Mouse (Mus musculus) neural tube, embryonic 14.5 days (tissue): ENCODE results near the gene Osbpl10. TPM values are rescaled to one million over a fixed set of nuclear protein-coding genes. Genes with fewer than 3 reads are reported as not detected.
"Not testable (repeated sequence)": the region's sequence is repeated elsewhere in the genome, so short reads cannot be mapped to it uniquely, and the experiment has no call there.

Experiments
- ATAC-seq: fragments of 200-750 bp; cut with Nextera tagmentation; 2 replicates; pipeline ENCODE4 v1.8.0; 2017; ENCODE audit warnings: low read depth, mild to moderate bottlenecking, moderate TSS enrichment, moderate library complexity
- H3K27ac ChIP-seq: fragments of 300-500 bp; sonication (generic); 2 replicates; pipeline ENCODE4 v1.5.1; 2014; ENCODE audit warnings: low read depth, mild to moderate bottlenecking, control low read depth, low read length, moderate library complexity, mixed read lengths
- H3K27me3 ChIP-seq: fragments of 300-500 bp; sonication (generic); 2 replicates; pipeline ENCODE4 v1.6.1; 2014; ENCODE audit warnings: low read length; ENCODE audit not compliant: control insufficient read depth, insufficient read depth
- H3K36me3 ChIP-seq: fragments of 300-500 bp; sonication (generic); 2 replicates; pipeline ENCODE4 v1.6.1; 2014; ENCODE audit warnings: low read length, mixed read lengths; ENCODE audit not compliant: control insufficient read depth, insufficient read depth
- H3K4me1 ChIP-seq: fragments of 300-500 bp; sonication (generic); 2 replicates; pipeline ENCODE4 v1.6.1; 2014; ENCODE audit warnings: low read length; ENCODE audit not compliant: control insufficient read depth, insufficient read depth
- H3K4me2 ChIP-seq: fragments of 300-500 bp; sonication (generic); 2 replicates; pipeline ENCODE4 v1.6.1; 2014; ENCODE audit warnings: mild to moderate bottlenecking, low read depth, low read length, control low read depth
- H3K4me3 ChIP-seq: fragments of 300-500 bp; sonication (generic); 2 replicates; pipeline ENCODE4 v1.5.1; 2014; ENCODE audit warnings: low read depth, low read length, control low read depth, mixed read lengths
- H3K9ac ChIP-seq: fragments of 300-500 bp; sonication (generic); replicated peaks from 2 replicates; pipeline ENCODE4 v1.6.1; 2014; ENCODE audit warnings: low read depth, mild to moderate bottlenecking, control low read depth, low read length, mixed read lengths
- H3K9me3 ChIP-seq: fragments of 300-500 bp; sonication (generic); 2 replicates; pipeline ENCODE4 v1.6.1; 2016; ENCODE audit warnings: low read length; ENCODE audit not compliant: control insufficient read depth
- WGBS: fragments of 180-500 bp; shearing (Covaris S2); extraction: QIAGEN DNeasy Blood & Tissue Kit; methylation state at CpG from one replicate; pipeline ENCODE4 v1.1.7; 2014; 5-methylcytosine and 5-hydroxymethylcytosine counted together
- polyA plus RNA-seq: library from polyadenylated mRNA; unstranded; fragments of >200 nt; fragmentation: Nextera tagmentation; extraction: Ambion mirVana; gene quantifications from 2 replicates; pipeline ENCODE4 v1.2.1, GENCODE M21; 2014

Osbpl10 gene
- polyA plus RNA-seq, 1 experiment from 2014 or later = 3.3 TPM

- not testable (repeated sequence) for H3K9ac ChIP-seq, H3K27ac ChIP-seq, H3K4me2 ChIP-seq, H3K4me3 ChIP-seq, H3K4me1 ChIP-seq, H3K36me3 ChIP-seq, ATAC-seq, H3K27me3 ChIP-seq, H3K9me3 ChIP-seq
- WGBS = 82% methylated on average over 7 of the region's 7 CpGs
Observed at GRCm38 (mm10) chr9:114966286-114966685, 12.1 kb upstream of the Osbpl10 start.

GRCm38 (mm10) chr9:114977461-114978280 lies 698 bp upstream of the Osbpl10 start:
- ATAC-seq = peak; percentile 56
- H3K4me3 ChIP-seq = peak overlapping the region; percentile 73
- H3K9me3 ChIP-seq = no peaks in the 10 kb centered on the region
- H3K27ac ChIP-seq = peak overlapping the region; percentile 78
- H3K4me2 ChIP-seq = peak overlapping the region; percentile 83
- no peaks in the 10 kb centered on the region for H3K27me3 ChIP-seq
- peaks cover 6% of the 10 kb centered on the region; the same call in 1 of the 2 replicates for H3K4me1 ChIP-seq
- H3K36me3 ChIP-seq = no peaks in the 10 kb centered on the region
- peak overlapping the region; percentile 83 for H3K9ac ChIP-seq
- WGBS = 8% methylated on average over 31 of the region's 31 CpGs

GRCm38 (mm10) chr9:114979969-114980368 lies 1.6 kb downstream of the Osbpl10 start:
- Histone ChIP-seq H3K27ac (no peak overlapping the region), H3K4me1 (peaks cover 6% of the 10 kb centered on the region; the same call in 1 of the 2 replicates), H3K4me2 (peak overlapping the region; percentile 83; the same call in 1 of the 2 replicates), H3K4me3 (no peak overlapping the region), H3K27me3 (no peaks in the 10 kb centered on the region), H3K36me3 (no peaks in the 10 kb centered on the region), H3K9me3 (no peaks in the 10 kb centered on the region), H3K9ac (no peak overlapping the region)
- WGBS = 74% methylated on average over 6 of the region's 6 CpGs
- ATAC-seq = no peak

- H3K9me3 ChIP-seq = no peaks in the 10 kb centered on the region
- peaks cover 6% of the 10 kb centered on the region; the same call in 1 of the 2 replicates for H3K4me1 ChIP-seq
- 94% methylated on average over 16 of the region's 16 CpGs for WGBS
- H3K27ac ChIP-seq = no peak within 1 kb of the TSS
- no peak within 1 kb of the TSS for H3K4me2 ChIP-seq
- no peak within 1 kb of the TSS for H3K4me3 ChIP-seq
- H3K36me3 ChIP-seq = no peaks in the 10 kb centered on the region
- H3K27me3 ChIP-seq = no peaks in the 10 kb centered on the region
- no peak within 1 kb of the TSS for H3K9ac ChIP-seq
- no peak for ATAC-seq
Observed at GRCm38 (mm10) chr9:114982689-114983360, 4.5 kb downstream of the Osbpl10 start, which contains the start of gene Rps27rt. Gene Rps27rt (minus strand): TSS chr9:114982739.

GRCm38 (mm10) chr9:114985741-114986140 lies 7.4 kb downstream of the Osbpl10 start:
- no peak overlapping the region for H3K9ac ChIP-seq
- WGBS = 95% methylated on average over 5 of the region's 5 CpGs
- no peaks in the 10 kb centered on the region for H3K27me3 ChIP-seq
- H3K27ac ChIP-seq = no peak overlapping the region
- no peaks in the 10 kb centered on the region for H3K36me3 ChIP-seq
- H3K4me2 ChIP-seq = no peak overlapping the region
- no peak for ATAC-seq
- H3K4me1 ChIP-seq = peaks cover 5% of the 10 kb centered on the region; the same call in 1 of the 2 replicates
- no peak overlapping the region for H3K4me3 ChIP-seq
- H3K9me3 ChIP-seq = no peaks in the 10 kb centered on the region

GRCm38 (mm10) chr9:114986361-114986760 lies 8.0 kb downstream of the Osbpl10 start:
- no peak overlapping the region for H3K4me2 ChIP-seq

GRCm38 (mm10) chr9:114988029-114988428 lies 9.7 kb downstream of the Osbpl10 start:
- 95% methylated on average over 3 of the region's 3 CpGs for WGBS
- Histone ChIP-seq H3K27me3 (no peaks in the 10 kb centered on the region), H3K4me3 (no peak overlapping the region), H3K9ac (no peak overlapping the region), H3K4me2 (no peak overlapping the region), H3K4me1 (peaks cover 5% of the 10 kb centered on the region; the same call in 1 of the 2 replicates), H3K36me3 (no peaks in the 10 kb centered on the region), H3K9me3 (no peaks in the 10 kb centered on the region), H3K27ac (no peak overlapping the region)
- no peak for ATAC-seq

More at GRCm38 (mm10) chr9:114986361-114986760, 8.0 kb downstream of the Osbpl10 start:
- Histone ChIP-seq H3K4me3 (no peak overlapping the region), H3K27me3 (no peaks in the 10 kb centered on the region), H3K36me3 (no peaks in the 10 kb centered on the region), H3K9ac (no peak overlapping the region), H3K4me1 (peaks cover 5% of the 10 kb centered on the region; the same call in 1 of the 2 replicates), H3K9me3 (no peaks in the 10 kb centered on the region), H3K27ac (no peak overlapping the region)
- WGBS = 73% methylated on average over 5 of the region's 5 CpGs
- ATAC-seq = no peak

- Histone ChIP-seq H3K27me3 (no peaks in the 10 kb centered on the region), H3K4me2 (no peak overlapping the region), H3K9ac (no peak overlapping the region), H3K9me3 (no peaks in the 10 kb centered on the region), H3K36me3 (no peaks in the 10 kb centered on the region), H3K4me1 (peaks cover 5% of the 10 kb centered on the region; the same call in 1 of the 2 replicates), H3K27ac (0 out of 2 replicates have a peak overlapping the region, but pooled peaks have one; percentile 0), H3K4me3 (no peak overlapping the region)
- ATAC-seq = no peak
- WGBS = 69% methylated on average over 6 of the region's 6 CpGs
Observed at GRCm38 (mm10) chr9:114988610-114989327, 10.4 kb downstream of the Osbpl10 start.
